Mouse (Mus musculus): ENCODE measurements around the gene Gm14418. TPM values are rescaled to one million over a fixed set of nuclear protein-coding genes. Genes with fewer than 3 reads are reported as not detected.
A peak's percentile ranks its signal among the peaks of the same experiment; 100 is the strongest.
"Not testable (repeated sequence)": the region's sequence is repeated elsewhere in the genome, so short reads cannot be mapped to it uniquely, and the experiment has no call there.

The Gm14418 gene
- 8.9 and 15.0 TPM in 2 replicates for polyA plus RNA-seq (2015; fragmentation: Nextera tagmentation; extraction: Ambion mirVana)

DNA sequence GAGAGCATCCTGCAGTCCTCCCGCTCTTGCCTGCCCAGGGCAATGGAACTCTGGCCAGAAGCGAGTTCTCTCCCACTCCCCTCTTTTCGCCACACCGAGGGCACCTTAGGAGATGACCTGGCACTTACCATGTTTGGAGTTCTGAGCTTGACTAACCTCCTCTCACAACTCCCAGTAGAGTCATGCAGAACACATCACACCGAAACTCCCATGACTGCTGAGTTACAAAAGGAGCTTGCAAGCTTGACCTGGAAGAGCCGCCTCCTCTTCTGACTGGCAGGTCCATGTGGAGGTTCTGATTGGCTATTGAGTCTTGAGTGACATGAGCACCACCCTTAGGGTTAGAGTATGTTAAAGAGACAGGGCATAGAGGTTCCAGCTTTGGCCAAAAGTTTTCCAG is at the start of gene Gm14418:
Gene Gm14418, minus strand, starts transcription at position 225 of the 400 bp plus-strand sequence.
- H3K27ac ChIP-seq; H3K27me3 ChIP-seq; H3K9ac ChIP-seq; ATAC-seq (ENCODE audit: insufficient number of reproducible peaks, insufficient read depth, low FRiP score, low TSS enrichment, low read depth); H3K9me3 ChIP-seq; H3K36me3 ChIP-seq; H3K4me1 ChIP-seq: not testable (repeated sequence)
- Histone ChIP-seq H3K4me2 (peak within 1 kb of the TSS; percentile 22; the same call in 1 of the 2 replicates), H3K4me3 (peak within 1 kb of the TSS; percentile 40)
- 36% methylated on average over 6 of the region's 6 CpGs for WGBS

Other genes with a start within 250 kb of the Gm14418 start
- 22.9 and 34.2 TPM in 2 replicates for gene Gm14410, start 191.9 kb downstream of the Gm14418 start, polyA plus RNA-seq (2015; fragmentation: Nextera tagmentation; extraction: Ambion mirVana)
- not detected in 2 replicates for gene Gm14409, start 131.3 kb downstream of the Gm14418 start, polyA plus RNA-seq (2015; fragmentation: Nextera tagmentation; extraction: Ambion mirVana)
- gene Gm14412, start 74.0 kb downstream of the Gm14418 start, polyA plus RNA-seq (2015; fragmentation: Nextera tagmentation; extraction: Ambion mirVana) = 0.28 and 0.34 TPM in 2 replicates
- 13.7 and 14.1 TPM in 2 replicates for gene Zfp970, start 66.4 kb upstream of the Gm14418 start, polyA plus RNA-seq (2015; fragmentation: Nextera tagmentation; extraction: Ambion mirVana)
- gene Gm14403, start 99.9 kb upstream of the Gm14418 start, polyA plus RNA-seq (2015; fragmentation: Nextera tagmentation; extraction: Ambion mirVana) = 4.8 and 7.9 TPM in 2 replicates
- gene Gm14406, start 179.9 kb upstream of the Gm14418 start, polyA plus RNA-seq (2015; fragmentation: Nextera tagmentation; extraction: Ambion mirVana) = 0.15 TPM in 1 of 2 replicates, not detected in the other